Mouse (Mus musculus) G1E (cell line): ENCODE data around the gene Trpm8. TPM values are rescaled to one million over a fixed set of nuclear protein-coding genes. Genes with fewer than 3 reads are reported as not detected.

Source experiments
- ATAC-seq: 2 replicates; pipeline ENCODE4 v1.8.0; 2016; ENCODE audit warnings: mild to moderate bottlenecking; ENCODE audit not compliant: insufficient number of reproducible peaks, poor library complexity, low FRiP score, severe bottlenecking; ENCODE audit errors: extremely low read depth
- DNase-seq: peaks from one replicate; pipeline ENCODE4 v3.0.0; 2012; ENCODE audit warnings: low spot score
- H3K27me3 ChIP-seq: 2 replicates; pipeline ENCODE4 v1.6.1; 2012; ENCODE audit warnings: mild to moderate bottlenecking, low read length, inconsistent platforms; ENCODE audit not compliant: insufficient read depth
- H3K36me3 ChIP-seq: replicated peaks from 2 replicates; pipeline ENCODE3; 2012; ENCODE audit warnings: mild to moderate bottlenecking, inconsistent platforms
- H3K4me1 ChIP-seq: 2 replicates; pipeline ENCODE4 v1.6.1; 2012; ENCODE audit warnings: low read depth, low read length, inconsistent platforms, mixed read lengths; ENCODE audit not compliant: insufficient read depth
- H3K4me3 ChIP-seq: 2 replicates; pipeline ENCODE4 v1.5.1; 2012; ENCODE audit warnings: low read depth, mild to moderate bottlenecking, inconsistent platforms, low read length, moderate library complexity, mixed read lengths
- H3K9me3 ChIP-seq: replicated peaks from 2 replicates; pipeline ENCODE4 v1.6.1; 2012; ENCODE audit warnings: inconsistent platforms
- CTCF ChIP-seq: IDR thresholded peaks from 2 replicates; pipeline ENCODE4 v1.5.1; 2012; ENCODE audit warnings: low read depth, low read length, inconsistent platforms, mixed read lengths
- GATA1 ChIP-seq: IDR thresholded peaks from 2 replicates; pipeline ENCODE4 v1.6.1; 2012; ENCODE audit warnings: borderline replicate concordance, low read length, inconsistent platforms, mixed read lengths
- GATA2 ChIP-seq: IDR thresholded peaks from 2 replicates; pipeline ENCODE4 v1.6.1; 2012; ENCODE audit warnings: low read depth, low read length, inconsistent platforms, borderline replicate concordance
- POLR2AphosphoS5 ChIP-seq: IDR thresholded peaks from 2 replicates; pipeline ENCODE4 v1.6.1; 2012; ENCODE audit warnings: low read depth, low read length, inconsistent platforms; ENCODE audit not compliant: insufficient replicate concordance
- TAL1 ChIP-seq: conservative IDR thresholded peaks from 2 replicates; pipeline ENCODE4 v1.6.1; 2012; ENCODE audit warnings: low read depth, low read length, inconsistent platforms, mixed read lengths
- polyA plus RNA-seq: library from polyadenylated mRNA; stranded (reverse); fragments of >175 nt; gene quantifications from 2 replicates; pipeline ENCODE4 v1.2.3, GENCODE M21; 2012
- total RNA-seq, 2 experiments: library from RNA; stranded (forward) in 1 of 2; stranded (reverse) in 1 of 2; fragments of 200-1000 nt in 1 of 2; fragments of >200 nt in 1 of 2; fragmentation: Nextera tagmentation in 1 of 2; gene quantifications; 2 replicates each; pipeline ENCODE4 v1.2.3; 2014 to 2017

The Trpm8 gene
- total and polyA plus RNA-seq, 3 experiments: not detected

DNA sequence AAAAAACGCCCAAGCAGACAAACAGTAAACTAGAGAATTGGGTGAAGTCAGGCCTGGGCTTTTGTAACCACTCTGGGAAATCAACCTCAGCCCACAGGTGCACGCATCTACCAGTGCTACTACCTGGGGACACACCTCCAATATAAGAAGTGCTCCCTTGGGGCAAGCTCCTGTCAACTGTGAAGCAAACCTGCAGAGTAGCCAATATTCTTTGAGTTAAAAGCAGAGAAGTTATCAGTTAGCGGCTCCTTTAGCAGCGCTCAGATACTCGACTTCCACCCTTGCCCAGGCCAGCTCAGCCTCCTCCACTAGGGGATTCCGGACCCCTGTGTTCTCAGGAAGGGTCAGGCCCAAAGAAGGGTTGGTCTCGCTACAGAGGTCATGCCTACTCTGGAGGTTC lies 15.8 kb upstream of the Trpm8 start:
- no peaks in the 10 kb centered on the region; the same call in 1 of the 2 replicates for H3K27me3 ChIP-seq
- peaks cover 20% of the 10 kb centered on the region for H3K4me1 ChIP-seq
- TF ChIP-seq GATA1 (no peak), CTCF (no peak), GATA2 (no peak), POLR2AphosphoS5 (no peak), TAL1 (no peak)
- peaks cover 77% of the 10 kb centered on the region for H3K36me3 ChIP-seq
- H3K9me3 ChIP-seq: no peaks in the 10 kb centered on the region
- ATAC-seq (no peak), DNase-seq (no peak)
- no peak overlapping the region for H3K4me3 ChIP-seq

DNA sequence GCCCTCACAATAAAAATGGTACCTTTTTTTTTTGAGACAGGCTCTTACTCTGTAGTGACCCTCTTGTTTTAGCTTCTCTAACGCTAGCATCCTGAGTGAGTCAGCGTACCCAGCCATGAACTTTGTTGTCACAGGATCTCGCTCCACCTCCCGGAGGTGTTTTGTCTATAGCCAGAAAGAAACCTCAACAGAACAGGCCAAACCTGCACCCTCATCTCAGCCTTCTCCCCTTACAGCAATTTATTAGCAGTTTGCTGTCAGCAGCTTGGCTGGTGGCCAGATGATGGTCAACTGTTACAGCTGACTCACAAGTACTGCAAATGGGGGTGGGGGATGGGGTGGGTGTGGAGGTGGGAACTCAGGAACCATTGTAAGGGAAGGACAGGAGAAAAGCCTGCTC lies 15.2 kb upstream of the Trpm8 start:
- Histone ChIP-seq H3K4me1 (peaks cover 20% of the 10 kb centered on the region), H3K4me3 (no peak overlapping the region), H3K9me3 (no peaks in the 10 kb centered on the region), H3K36me3 (peaks cover 82% of the 10 kb centered on the region), H3K27me3 (no peaks in the 10 kb centered on the region; the same call in 1 of the 2 replicates)
- peak; percentile 70 for DNase-seq
- ATAC-seq: peak; percentile 9; the same call in 1 of the 2 replicates
- TF ChIP-seq TAL1 (no peak), GATA2 (no peak), CTCF (no peak), POLR2AphosphoS5 (no peak), GATA1 (no peak)

DNA sequence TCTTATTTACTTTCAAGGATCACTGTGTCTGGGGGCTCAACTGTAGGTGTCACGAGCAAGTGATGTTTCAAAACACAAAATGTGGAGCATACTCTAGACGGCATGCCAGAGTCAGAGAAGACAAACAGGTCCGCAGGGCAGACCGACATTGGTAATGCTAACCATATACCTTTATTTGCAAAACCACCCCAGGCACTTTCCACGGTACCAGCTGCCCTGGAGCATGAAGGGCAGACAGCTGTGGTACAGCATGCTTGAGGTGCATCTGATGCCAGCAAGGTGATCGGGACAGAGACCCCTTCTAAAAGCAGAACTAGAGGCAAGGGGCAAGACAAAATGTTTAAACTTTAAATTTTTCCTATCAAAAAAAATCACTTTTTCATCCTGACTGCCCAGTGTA lies 14.5 kb upstream of the Trpm8 start:
- no peaks in the 10 kb centered on the region for H3K27me3 ChIP-seq
- no peak overlapping the region for H3K4me3 ChIP-seq
- TF ChIP-seq POLR2AphosphoS5 (no peak), GATA2 (no peak), CTCF (no peak), GATA1 (no peak), TAL1 (no peak)
- no peak for ATAC-seq
- peaks cover 20% of the 10 kb centered on the region for H3K4me1 ChIP-seq
- no peaks in the 10 kb centered on the region for H3K9me3 ChIP-seq
- H3K36me3 ChIP-seq: peaks cover 90% of the 10 kb centered on the region
- no peak for DNase-seq

DNA sequence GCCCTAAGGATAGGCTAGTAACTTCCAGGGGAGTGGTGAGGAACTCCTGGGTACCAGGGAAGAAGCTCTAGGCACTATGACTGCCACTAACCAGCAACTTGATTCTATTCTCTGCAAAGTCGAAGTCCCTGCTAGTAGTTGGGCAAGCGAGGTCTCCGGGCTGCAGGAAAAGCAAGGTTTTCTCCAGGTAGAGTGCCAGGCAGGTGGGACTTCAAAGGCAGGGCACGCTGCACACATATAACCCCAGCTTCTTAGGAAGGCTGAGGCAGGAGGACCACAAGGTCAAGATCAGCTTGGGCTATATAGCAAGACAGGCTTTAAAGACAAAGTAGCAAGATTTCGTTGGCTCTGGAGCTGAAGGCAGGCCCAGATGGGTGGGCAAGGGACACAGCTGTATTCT lies 13.7 kb upstream of the Trpm8 start:
- H3K36me3 ChIP-seq: peaks cover 98% of the 10 kb centered on the region
- H3K9me3 ChIP-seq: no peaks in the 10 kb centered on the region
- peaks cover 22% of the 10 kb centered on the region for H3K4me1 ChIP-seq
- no peak overlapping the region for H3K4me3 ChIP-seq
- ATAC-seq (no peak), DNase-seq (no peak)
- no peaks in the 10 kb centered on the region for H3K27me3 ChIP-seq
- TF ChIP-seq CTCF (no peak), GATA1 (no peak), TAL1 (no peak), GATA2 (no peak), POLR2AphosphoS5 (no peak; the same call in 1 of the 2 replicates)

DNA sequence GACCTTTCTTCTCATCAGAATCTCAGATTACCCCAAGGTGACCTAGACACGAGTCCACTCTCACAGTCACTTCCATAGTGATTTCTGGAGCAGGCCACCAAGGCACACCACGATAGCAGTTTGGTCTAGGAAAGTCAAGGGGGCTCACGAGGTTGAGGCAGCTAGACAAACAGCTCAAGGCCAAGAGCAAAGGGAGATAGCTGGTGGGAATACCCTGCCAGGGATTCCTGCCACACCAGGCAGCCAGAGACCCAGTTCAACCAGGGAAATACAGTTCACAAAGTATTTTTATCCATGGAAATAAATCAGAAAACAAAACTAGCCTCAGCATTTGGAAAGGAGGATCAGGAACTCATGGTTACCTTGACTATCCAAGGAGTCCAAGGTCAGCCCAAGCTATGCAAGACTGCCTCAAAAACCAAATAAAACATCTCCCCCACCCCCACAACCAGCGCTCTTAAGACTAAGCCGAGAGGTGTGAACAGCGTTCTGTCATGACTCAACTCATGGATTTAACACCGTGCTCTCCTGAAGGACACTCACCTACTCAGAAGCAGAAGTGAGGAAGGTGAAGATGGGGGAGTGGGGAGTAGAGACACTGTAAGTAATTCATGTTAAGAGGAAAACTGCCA lies 13.1 kb upstream of the Trpm8 start:
- DNase-seq: no peak
- no peak for TF ChIP-seq TAL1
- no peak for TF ChIP-seq GATA1
- TF ChIP-seq CTCF: no peak
- no peak for TF ChIP-seq POLR2AphosphoS5
- no peak for TF ChIP-seq GATA2
- peaks cover 100% of the 10 kb centered on the region for H3K36me3 ChIP-seq
- no peaks in the 10 kb centered on the region for H3K9me3 ChIP-seq
- ATAC-seq: no peak
- H3K4me3 ChIP-seq: no peak overlapping the region
- H3K4me1 ChIP-seq: peaks cover 24% of the 10 kb centered on the region
- H3K27me3 ChIP-seq: no peaks in the 10 kb centered on the region

DNA sequence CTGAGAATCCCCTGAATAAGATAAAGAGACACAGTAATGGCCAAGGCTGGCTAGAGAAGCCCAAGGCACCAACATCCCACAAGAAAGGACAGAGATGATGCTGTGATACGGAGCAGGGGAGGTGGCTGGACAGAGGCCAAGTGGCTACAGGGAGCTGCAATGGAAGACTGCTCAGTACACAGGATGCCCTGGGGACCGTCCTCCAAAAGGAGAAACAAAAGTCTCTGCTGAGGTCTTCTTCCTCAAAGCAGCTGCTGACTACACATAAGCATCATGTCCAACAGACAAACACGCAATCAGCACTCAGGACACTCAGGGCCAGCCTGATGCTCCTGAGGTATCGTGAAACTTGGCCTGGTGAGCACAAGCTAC lies 12.6 kb upstream of the Trpm8 start:
- Histone ChIP-seq H3K4me1 (peaks cover 25% of the 10 kb centered on the region), H3K9me3 (no peaks in the 10 kb centered on the region), H3K36me3 (peaks cover 100% of the 10 kb centered on the region), H3K27me3 (no peaks in the 10 kb centered on the region), H3K4me3 (no peak overlapping the region)
- no peak for TF ChIP-seq CTCF
- no peak for TF ChIP-seq TAL1
- TF ChIP-seq GATA1: no peak
- no peak for TF ChIP-seq POLR2AphosphoS5
- TF ChIP-seq GATA2: no peak
- DNase-seq (no peak), ATAC-seq (no peak)

DNA sequence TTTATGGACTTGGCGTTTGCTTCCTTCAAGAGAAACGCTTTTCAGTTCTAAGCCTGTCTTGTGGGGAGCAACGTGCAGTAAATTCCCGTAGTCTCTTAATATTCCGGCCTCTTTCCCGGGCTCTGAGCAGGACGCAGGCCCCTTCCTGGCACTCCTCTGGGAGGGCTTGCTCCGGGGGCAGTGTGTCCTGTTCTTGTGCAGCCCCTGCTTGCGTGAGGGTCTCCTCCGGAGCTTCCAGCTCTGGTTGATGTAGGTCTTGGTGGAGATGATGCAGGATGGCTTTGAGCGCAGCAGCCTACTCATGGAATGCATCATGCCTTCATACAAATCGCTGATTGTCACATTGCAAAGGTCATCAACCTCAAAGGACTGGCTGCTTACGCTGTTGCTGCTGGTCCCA lies 11.3 kb upstream of the Trpm8 start:
- H3K36me3 ChIP-seq: peaks cover 97% of the 10 kb centered on the region
- peak; percentile 61; the same call in 1 of the 2 replicates for TF ChIP-seq POLR2AphosphoS5
- TF ChIP-seq GATA2: no peak
- TF ChIP-seq CTCF: 0 out of 2 replicates have a peak, but pooled peaks have one; percentile 7
- DNase-seq (no peak), ATAC-seq (no peak)
- H3K27me3 ChIP-seq: no peaks in the 10 kb centered on the region
- no peak overlapping the region for H3K4me3 ChIP-seq
- H3K4me1 ChIP-seq: peaks cover 25% of the 10 kb centered on the region
- no peaks in the 10 kb centered on the region for H3K9me3 ChIP-seq
